8 mouse cellular contexts compared by ENCODE assay signal in genomic region chr16:32665851-32666665, GRCm38 (mm10). TPM values are rescaled to one million over a fixed set of nuclear protein-coding genes. Genes with fewer than 3 reads are reported as not detected.
DNase-seq lines count a peak whose midpoint lies in the region; ATAC-seq and TF ChIP-seq lines count a peak whose summit lies in the region.

No protein-coding gene starts in this region.

- H3K9me3 ChIP-seq in neural tube, embryonic 11.5 days (ENCODE audit: control insufficient read depth, low read length): no peaks in the 10 kb centered on the region
- no peaks in the 10 kb centered on the region for H3K9me3 ChIP-seq in embryonic facial prominence, embryonic 10.5 days
- no peaks in the 10 kb centered on the region for H3K9me3 ChIP-seq in liver, embryonic 14.5 days (ENCODE audit: control insufficient read depth, low read length)

- H3K9ac ChIP-seq in neural tube, embryonic 11.5 days (ENCODE audit: low read length): no peak overlapping the region
- H3K9ac ChIP-seq in liver, embryonic 14.5 days (replicated peaks): peak overlapping the region; percentile 64

- H3K4me1 ChIP-seq in neural tube, embryonic 11.5 days (ENCODE audit: control insufficient read depth, insufficient read depth, low read length): peaks cover 11% of the 10 kb centered on the region
- peaks cover 49% of the 10 kb centered on the region for H3K4me1 ChIP-seq in embryonic facial prominence, embryonic 10.5 days
- H3K4me1 ChIP-seq in liver, embryonic 14.5 days (replicated peaks; ENCODE audit: control insufficient read depth in 2 of 2, insufficient read depth in 2 of 2, low read length in 1 of 2): peaks cover 58 to 59% of the 10 kb centered on the region in 2 experiments
- H3K4me1 ChIP-seq in small intestine, adult 2 months (ENCODE audit: control insufficient read depth, insufficient read depth, insufficient read length, low read length): peaks cover 16% of the 10 kb centered on the region

- no peak overlapping the region for H3K4me3 ChIP-seq in neural tube, embryonic 11.5 days (ENCODE audit: low read depth, low read length)
- no peak overlapping the region for H3K4me3 ChIP-seq in embryonic facial prominence, embryonic 10.5 days
- H3K4me3 ChIP-seq in liver, embryonic 14.5 days (ENCODE audit: insufficient read depth in 1 of 2, low read depth in 2 of 2, low read length in 2 of 2): peak overlapping the region; percentile 1 to 23; a peak in 2 of 4 replicates
- no peak overlapping the region for H3K4me3 ChIP-seq in small intestine, adult 2 months (ENCODE audit: low read depth, low read length)

- TF ChIP-seq CTCF in liver, embryonic 14.5 days (IDR thresholded peaks at IDR 0.05; ENCODE audit: low read depth): peak; percentile 23; the same call in 1 of the 2 replicates
- TF ChIP-seq CTCF in small intestine, adult 2 months (IDR thresholded peaks at IDR 0.05; ENCODE audit: extremely low read depth, insufficient read length, insufficient replicate concordance, low read depth, low read length): no peak

- DNase-seq in neural tube, embryonic 11.5 days (ENCODE audit: low spot score): no peak
- DNase-seq in neural tube, embryonic 10.5 days (ENCODE audit: extremely low spot score, low spot score): no peak
- DNase-seq in embryonic facial prominence, embryonic 10.5 days (ENCODE audit: low spot score): no peak
- DNase-seq in liver, embryonic 14.5 days (ENCODE audit: low read depth in 3 of 3, low spot score in 3 of 3): peak; percentile 78 to 84 (median 82)
- DNase-seq in testis, postnatal 14 days (ENCODE audit: low spot score): no peak
- no peak for DNase-seq in layer of hippocampus, adult 11-12 months (ENCODE audit: low spot score)

- H3K27ac ChIP-seq in neural tube, embryonic 11.5 days (ENCODE audit: low read depth, low read length): 0 out of 2 replicates have a peak overlapping the region, but pooled peaks have one; percentile 20
- H3K27ac ChIP-seq in embryonic facial prominence, embryonic 10.5 days (replicated peaks): peak overlapping the region; percentile 73
- H3K27ac ChIP-seq in liver, embryonic 14.5 days: peak overlapping the region; percentile 96
- peak overlapping the region; percentile 3 for H3K27ac ChIP-seq in small intestine, adult 2 months (ENCODE audit: insufficient read depth, low read depth, low read length)

- H3K27me3 ChIP-seq in neural tube, embryonic 11.5 days (ENCODE audit: control insufficient read depth, insufficient read depth, low read length): no peaks in the 10 kb centered on the region
- H3K27me3 ChIP-seq in embryonic facial prominence, embryonic 10.5 days (replicated peaks; ENCODE audit: low read depth, poor library complexity, severe bottlenecking): no peaks in the 10 kb centered on the region
- H3K27me3 ChIP-seq in liver, embryonic 14.5 days (ENCODE audit: control insufficient read depth, insufficient read depth, low read length): no peaks in the 10 kb centered on the region
- H3K27me3 ChIP-seq in small intestine, adult 2 months (ENCODE audit: control insufficient read depth, insufficient read depth, low read length): no peaks in the 10 kb centered on the region

- no peak for ATAC-seq in neural tube, embryonic 11.5 days (ENCODE audit: insufficient read depth, low FRiP score, low TSS enrichment)
- ATAC-seq in hematopoietic stem cell, adult 5-6 weeks (replicated peaks in 1 of 2; ENCODE audit: insufficient read depth in 1 of 2, low FRiP score in 2 of 2, low TSS enrichment in 1 of 2, low read depth in 1 of 2, poor library complexity in 2 of 2, severe bottlenecking in 2 of 2): peak; percentile 54 to 62; a peak in 3 of 4 replicates
- ATAC-seq in liver, embryonic 14.5 days (ENCODE audit: insufficient read depth): peak; percentile 96

- 0 out of 2 replicates have a peak, but pooled peaks cover 2% of the 10 kb centered on the region for H3K36me3 ChIP-seq in neural tube, embryonic 11.5 days (ENCODE audit: control insufficient read depth, insufficient read depth, low read length)
- peaks cover 47% of the 10 kb centered on the region for H3K36me3 ChIP-seq in embryonic facial prominence, embryonic 10.5 days (replicated peaks)
- peaks cover 5% of the 10 kb centered on the region for H3K36me3 ChIP-seq in liver, embryonic 14.5 days (replicated peaks; ENCODE audit: control insufficient read depth, insufficient read depth, low read depth)
- H3K36me3 ChIP-seq in small intestine, adult 2 months (ENCODE audit: control insufficient read depth, insufficient read depth, low read length): no peaks in the 10 kb centered on the region

- peak; percentile 84 for TF ChIP-seq EP300 in liver, embryonic 14.5 days (IDR thresholded peaks at IDR 0.05; ENCODE audit: low read depth)

- TF ChIP-seq POLR2A in small intestine, adult 2 months (IDR thresholded peaks at IDR 0.05; ENCODE audit: low read depth, low read length): no peak

- no peak overlapping the region for H3K4me2 ChIP-seq in neural tube, embryonic 11.5 days (ENCODE audit: low read depth)
- peak overlapping the region; percentile 56 for H3K4me2 ChIP-seq in liver, embryonic 14.5 days (ENCODE audit: low read depth)

- WGBS in neural tube, embryonic 11.5 days: 51% methylated on average over 11 of the region's 11 CpGs
- 61% methylated on average over 11 of the region's 11 CpGs for WGBS in embryonic facial prominence, embryonic 10.5 days
- 6% methylated on average over 11 of the region's 11 CpGs for WGBS in liver, embryonic 14.5 days (ENCODE audit: insufficient replicate concordance)
- 71% methylated on average over 11 of the region's 11 CpGs for WGBS in small intestine, adult 2 months

RNA-seq across cellular contexts. Expression of gene Tnk2, which starts 22.4 kb away (rescaled TPM):
- polyA plus RNA-seq in neural tube, embryonic 11.5 days (2014; fragmentation: Nextera tagmentation; extraction: Ambion mirVana): 7.0 and 8.6 TPM in 2 replicates
- 8.6 and 8.7 TPM in 2 replicates for polyA plus RNA-seq in embryonic facial prominence, embryonic 10.5 days (2016; fragmentation: Nextera tagmentation; extraction: Ambion mirVana)
- total RNA-seq in hematopoietic stem cell, adult 5-6 weeks (2017): 3.5 and 5.7 TPM in 2 replicates
- 15.3 and 19.4 TPM in 2 replicates for polyA plus RNA-seq in liver, embryonic 14.5 days (2012; rRNA removed)
- polyA plus RNA-seq in liver, embryonic 14.5 days (2014; fragmentation: Nextera tagmentation; extraction: Ambion mirVana): 3.8 and 4.6 TPM in 2 replicates
- 57.5 and 97.6 TPM in 2 replicates for polyA plus RNA-seq in small intestine, adult 2 months (2012; rRNA removed)

RNA-seq across cellular contexts. Expression of gene Tfrc, which starts 57.3 kb away (rescaled TPM):
- polyA plus RNA-seq in neural tube, embryonic 11.5 days (2014; fragmentation: Nextera tagmentation; extraction: Ambion mirVana): 66.9 and 67.9 TPM in 2 replicates
- 50.0 and 61.5 TPM in 2 replicates for polyA plus RNA-seq in embryonic facial prominence, embryonic 10.5 days (2016; fragmentation: Nextera tagmentation; extraction: Ambion mirVana)
- 87.0 and 93.9 TPM in 2 replicates for total RNA-seq in hematopoietic stem cell, adult 5-6 weeks (2017)
- polyA plus RNA-seq in liver, embryonic 14.5 days (2012; rRNA removed): 157 and 235 TPM in 2 replicates
- 388 and 433 TPM in 2 replicates for polyA plus RNA-seq in liver, embryonic 14.5 days (2014; fragmentation: Nextera tagmentation; extraction: Ambion mirVana)
- polyA plus RNA-seq in small intestine, adult 2 months (2012; rRNA removed): 1.9 and 3.0 TPM in 2 replicates

Comparison
In these comparisons a context has a peak if more than half of its experiments do, and no peak if none do; other contexts are left out.
1. DNase-seq: peak in liver, embryonic 14.5 days (3 of 3); none in neural tube, embryonic 11.5 days (single experiment), neural tube, embryonic 10.5 days (single experiment), embryonic facial prominence, embryonic 10.5 days (single experiment), testis, postnatal 14 days (single experiment) and layer of hippocampus, adult 11-12 months (single experiment).
2. H3K27ac ChIP-seq: peak in every context shown above with its lines; median percentile 96 in liver, embryonic 14.5 days; 73 in embryonic facial prominence, embryonic 10.5 days; 20 in neural tube, embryonic 11.5 days; 3 in small intestine, adult 2 months.
3. H3K4me3 ChIP-seq: peak in liver, embryonic 14.5 days (2 of 2); none in neural tube, embryonic 11.5 days (single experiment), embryonic facial prominence, embryonic 10.5 days (single experiment) and small intestine, adult 2 months (single experiment).
4. RNA of gene Tfrc, which starts 57.3 kb away (polyA plus RNA-seq): 157 to 433 TPM in liver, embryonic 14.5 days, 66.9 to 67.9 TPM in neural tube, embryonic 11.5 days and 50.0 to 61.5 TPM in embryonic facial prominence, embryonic 10.5 days; 1.9 to 3.0 TPM in small intestine, adult 2 months; every median in the first group is over 10 times any median in the second.